Mouse (Mus musculus): Measurements from ENCODE around the gene Wdr4. TPM values are rescaled to one million over a fixed set of nuclear protein-coding genes. Genes with fewer than 3 reads are reported as not detected.
"Not testable (repeated sequence)": the region's sequence is repeated elsewhere in the genome, so short reads cannot be mapped to it uniquely, and the experiment has no call there.

Gene Wdr4
- polyA plus RNA-seq, 1 experiment from 2014 or later = 45.3 TPM

GRCm38 (mm10) chr17:31552601-31553000, 32.8 kb upstream of the Wdr4 start:
- not testable (repeated sequence) for H3K9me3 ChIP-seq; H3K27me3 ChIP-seq (replicated peaks); ATAC-seq; H3K36me3 ChIP-seq; H3K4me1 ChIP-seq (replicated peaks); H3K27ac ChIP-seq; H3K4me3 ChIP-seq (replicated peaks); H3K9ac ChIP-seq; H3K4me2 ChIP-seq (replicated peaks)
- WGBS = 96% methylated on average over 23 of the region's 23 CpGs

- 25% methylated on average over 8 of the region's 8 CpGs for WGBS
- H3K4me3 ChIP-seq (replicated peaks) = no peak overlapping the region
- no peaks in the 10 kb centered on the region for H3K27me3 ChIP-seq (replicated peaks)
- H3K4me1 ChIP-seq (replicated peaks) = no peaks in the 10 kb centered on the region; the same call in 1 of the 2 replicates
- H3K4me2 ChIP-seq (replicated peaks) = no peak overlapping the region
- no peaks in the 10 kb centered on the region for H3K9me3 ChIP-seq
- no peak overlapping the region; the same call in 1 of the 2 replicates for H3K9ac ChIP-seq
- peak; percentile 59 for ATAC-seq
- H3K36me3 ChIP-seq = no peaks in the 10 kb centered on the region; the same call in 1 of the 2 replicates
- H3K27ac ChIP-seq = 0 out of 2 replicates have a peak overlapping the region, but pooled peaks have one; percentile 7
Observed at GRCm38 (mm10) chr17:31549389-31549788, 29.6 kb upstream of the Wdr4 start.

- H3K27ac ChIP-seq = no peak overlapping the region
- ATAC-seq = no peak
- H3K27me3 ChIP-seq (replicated peaks) = no peaks in the 10 kb centered on the region
- no peak overlapping the region for H3K4me2 ChIP-seq (replicated peaks)
- H3K9ac ChIP-seq = no peak overlapping the region
- H3K9me3 ChIP-seq = no peaks in the 10 kb centered on the region
- no peaks in the 10 kb centered on the region; the same call in 1 of the 2 replicates for H3K4me1 ChIP-seq (replicated peaks)
- H3K4me3 ChIP-seq (replicated peaks) = no peak overlapping the region
- no peaks in the 10 kb centered on the region; the same call in 1 of the 2 replicates for H3K36me3 ChIP-seq
- 65% methylated on average over 3 of the region's 3 CpGs for WGBS
Observed at GRCm38 (mm10) chr17:31547974-31548373, 28.2 kb upstream of the Wdr4 start.

DNA sequence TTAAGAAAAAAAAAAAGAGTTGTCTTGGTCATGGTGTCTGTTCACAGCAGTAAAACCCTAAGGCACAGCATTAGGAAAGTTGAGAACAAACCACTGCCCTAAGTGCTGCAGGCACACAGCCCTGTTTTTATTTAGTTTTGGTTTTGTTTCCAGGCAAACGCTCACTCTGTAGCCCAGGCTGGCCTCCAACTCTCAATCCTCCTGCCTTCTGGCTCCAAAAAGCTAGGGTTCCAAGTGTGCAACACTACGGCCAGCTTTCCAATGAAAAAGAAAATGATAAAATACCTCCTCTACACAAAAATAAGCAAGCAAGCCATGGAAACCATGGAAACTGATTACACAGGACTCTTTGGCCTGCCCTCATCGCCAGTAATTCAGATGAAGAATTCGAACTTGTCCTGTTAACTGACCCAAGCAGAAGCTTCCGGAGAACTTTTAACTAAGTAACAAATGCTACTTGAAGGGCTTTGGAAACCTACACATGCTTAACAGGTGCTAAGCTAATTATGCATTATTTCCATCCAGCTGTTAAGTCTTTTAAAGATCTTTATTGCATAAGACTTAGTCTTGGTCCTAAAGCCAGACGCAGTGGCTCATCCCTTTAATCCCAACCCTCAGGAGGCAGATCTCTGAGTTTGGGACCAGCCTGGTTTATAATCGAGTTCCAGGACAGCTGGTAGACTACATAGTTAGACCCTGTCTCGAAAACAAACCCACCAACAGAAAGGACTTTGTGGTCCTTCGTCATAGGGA, 26.8 kb upstream of the Wdr4 start:
- Histone ChIP-seq H3K27me3 (replicated peaks) (no peaks in the 10 kb centered on the region), H3K9me3 (no peaks in the 10 kb centered on the region), H3K9ac (no peak overlapping the region), H3K4me2 (replicated peaks) (no peak overlapping the region), H3K4me3 (replicated peaks) (no peak overlapping the region), H3K27ac (no peak overlapping the region), H3K36me3 (no peaks in the 10 kb centered on the region; the same call in 1 of the 2 replicates), H3K4me1 (replicated peaks) (peaks cover 4% of the 10 kb centered on the region; the same call in 1 of the 2 replicates)
- ATAC-seq = no peak
- WGBS = 82% methylated on average over 9 of the region's 9 CpGs

DNA sequence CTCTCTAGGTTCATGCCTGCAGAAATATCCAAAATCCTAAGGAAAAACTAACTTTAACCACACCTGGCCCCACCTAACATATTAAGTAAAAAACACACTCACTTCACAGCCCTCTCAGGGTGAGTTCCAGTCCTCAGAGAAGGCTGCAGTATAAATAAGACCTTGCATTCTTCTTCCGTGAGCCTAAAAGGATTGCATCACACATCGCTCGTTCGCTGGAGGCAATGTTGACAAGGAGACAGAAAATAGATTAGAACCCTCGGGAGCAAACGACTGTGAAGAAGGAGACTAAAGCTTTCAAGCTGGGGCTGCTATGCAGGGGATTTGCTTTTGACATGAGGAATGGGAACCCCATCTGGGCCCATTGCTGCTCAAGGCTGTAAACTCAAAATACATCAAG, 23.8 kb upstream of the Wdr4 start:
- ATAC-seq = no peak
- Histone ChIP-seq H3K9ac (no peak overlapping the region), H3K27me3 (replicated peaks) (no peaks in the 10 kb centered on the region), H3K36me3 (no peaks in the 10 kb centered on the region), H3K4me3 (replicated peaks) (no peak overlapping the region), H3K4me1 (replicated peaks) (peaks cover 7% of the 10 kb centered on the region; the same call in 1 of the 2 replicates), H3K27ac (no peak overlapping the region), H3K4me2 (replicated peaks) (no peak overlapping the region), H3K9me3 (no peaks in the 10 kb centered on the region)
- 17% methylated on average over 6 of the region's 6 CpGs for WGBS

DNA sequence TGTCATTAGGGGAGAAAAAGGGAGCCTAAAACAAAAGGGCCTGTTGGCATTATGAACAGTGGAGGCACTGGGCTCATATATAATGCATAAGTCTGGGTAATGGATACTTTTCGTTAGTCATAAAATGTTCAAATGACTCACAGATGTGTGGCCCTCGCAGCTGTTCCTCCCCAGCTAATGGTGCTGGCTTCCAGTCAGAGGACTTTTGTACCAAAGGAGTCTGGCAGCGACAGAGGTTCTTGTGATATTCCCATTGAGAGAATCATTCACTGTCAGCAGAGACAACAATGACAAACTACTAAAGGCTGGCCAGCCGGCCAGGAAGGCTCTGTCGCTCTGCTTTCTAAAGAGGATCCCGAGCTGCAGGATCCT, 21.7 kb upstream of the Wdr4 start:
- H3K27me3 ChIP-seq (replicated peaks) = no peaks in the 10 kb centered on the region
- ATAC-seq = no peak
- 0 out of 2 replicates have a peak overlapping the region, but pooled peaks have one; percentile 19 for H3K27ac ChIP-seq
- H3K4me2 ChIP-seq (replicated peaks) = no peak overlapping the region
- H3K9ac ChIP-seq = no peak overlapping the region
- H3K36me3 ChIP-seq = no peaks in the 10 kb centered on the region
- no peak overlapping the region for H3K4me3 ChIP-seq (replicated peaks)
- H3K9me3 ChIP-seq = no peaks in the 10 kb centered on the region
- 38% methylated on average over 6 of the region's 6 CpGs for WGBS
- peaks cover 7% of the 10 kb centered on the region; the same call in 1 of the 2 replicates for H3K4me1 ChIP-seq (replicated peaks)

GRCm38 (mm10) chr17:31540809-31541459, 21.2 kb upstream of the Wdr4 start:
- H3K27ac ChIP-seq = peak overlapping the region; percentile 44; the same call in 1 of the 2 replicates
- no peak for ATAC-seq
- H3K36me3 ChIP-seq = no peaks in the 10 kb centered on the region
- 58% methylated on average over 4 of the region's 4 CpGs for WGBS
- H3K4me1 ChIP-seq (replicated peaks) = peaks cover 8% of the 10 kb centered on the region
- H3K9me3 ChIP-seq = no peaks in the 10 kb centered on the region
- no peak overlapping the region for H3K4me3 ChIP-seq (replicated peaks)
- no peak overlapping the region for H3K9ac ChIP-seq
- no peaks in the 10 kb centered on the region for H3K27me3 ChIP-seq (replicated peaks)
- H3K4me2 ChIP-seq (replicated peaks) = no peak overlapping the region

DNA sequence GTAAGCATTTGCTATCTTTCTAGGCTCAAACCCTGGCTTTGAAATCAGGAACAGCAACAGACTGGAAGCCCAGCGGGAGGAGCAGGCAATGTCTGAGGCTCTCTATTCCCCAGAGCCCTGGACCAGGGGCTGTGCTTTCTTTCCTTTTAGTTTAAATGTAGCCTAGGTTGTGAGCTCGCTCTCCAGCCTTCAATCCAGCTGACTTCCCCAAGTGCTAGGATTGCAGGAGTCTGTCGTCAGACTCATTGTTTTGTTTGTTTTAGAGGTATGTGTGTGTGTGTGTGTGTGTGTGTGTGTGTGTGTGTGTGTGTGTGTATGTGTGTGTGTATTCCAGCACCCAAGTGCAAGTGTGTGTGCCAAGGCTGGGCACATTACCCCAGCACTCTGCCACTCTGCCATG, 20.3 kb upstream of the Wdr4 start:
- ATAC-seq = no peak
- Histone ChIP-seq H3K4me3 (replicated peaks) (no peak overlapping the region), H3K4me2 (replicated peaks) (no peak overlapping the region), H3K27me3 (replicated peaks) (no peaks in the 10 kb centered on the region), H3K27ac (no peak overlapping the region), H3K9me3 (no peaks in the 10 kb centered on the region), H3K9ac (no peak overlapping the region), H3K4me1 (replicated peaks) (peaks cover 13% of the 10 kb centered on the region), H3K36me3 (no peaks in the 10 kb centered on the region)
- WGBS = 60% methylated on average over 3 of the region's 3 CpGs

GRCm38 (mm10) chr17:31535871-31536629, 16.3 kb upstream of the Wdr4 start:
- Histone ChIP-seq H3K27ac (peak overlapping the region; percentile 73; the same call in 1 of the 2 replicates), H3K4me1 (replicated peaks) (peaks cover 7% of the 10 kb centered on the region), H3K4me2 (replicated peaks) (peak overlapping the region; percentile 35), H3K36me3 (peaks cover 9% of the 10 kb centered on the region; the same call in 1 of the 2 replicates), H3K27me3 (replicated peaks) (no peaks in the 10 kb centered on the region), H3K9ac (no peak overlapping the region), H3K9me3 (no peaks in the 10 kb centered on the region), H3K4me3 (replicated peaks) (no peak overlapping the region)
- WGBS = 33% methylated on average over 8 of the region's 8 CpGs
- ATAC-seq = peak; percentile 64; the same call in 1 of the 2 replicates

- peak overlapping the region; percentile 73; the same call in 1 of the 2 replicates for H3K27ac ChIP-seq
- H3K4me1 ChIP-seq (replicated peaks) = peaks cover 7% of the 10 kb centered on the region
- no peaks in the 10 kb centered on the region for H3K27me3 ChIP-seq (replicated peaks)
- peaks cover 11% of the 10 kb centered on the region; the same call in 1 of the 2 replicates for H3K36me3 ChIP-seq
- peak overlapping the region; percentile 35; the same call in 1 of the 2 replicates for H3K4me2 ChIP-seq (replicated peaks)
- ATAC-seq = peak; percentile 52; the same call in 1 of the 2 replicates
- no peak overlapping the region for H3K9ac ChIP-seq
- H3K4me3 ChIP-seq (replicated peaks) = no peak overlapping the region
- H3K9me3 ChIP-seq = no peaks in the 10 kb centered on the region
- WGBS = 67% methylated on average over 4 of the region's 4 CpGs
Observed at GRCm38 (mm10) chr17:31535358-31535757, 15.6 kb upstream of the Wdr4 start.

- H3K9ac ChIP-seq; H3K4me2 ChIP-seq (replicated peaks); H3K4me3 ChIP-seq (replicated peaks); H3K4me1 ChIP-seq (replicated peaks); H3K27me3 ChIP-seq (replicated peaks); ATAC-seq; H3K27ac ChIP-seq; H3K9me3 ChIP-seq: not testable (repeated sequence)
- peaks cover 20% of the 10 kb centered on the region for H3K36me3 ChIP-seq
- 85% methylated on average over 4 of the region's 4 CpGs for WGBS
Observed at GRCm38 (mm10) chr17:31532331-31532730, 12.6 kb upstream of the Wdr4 start.

All from intestine, embryonic 15.5 days (tissue).